Mouse (Mus musculus): ENCODE data around the gene Cdc42bpa. TPM values are rescaled to one million over a fixed set of nuclear protein-coding genes. Genes with fewer than 3 reads are reported as not detected.

The Cdc42bpa gene
- polyA plus RNA-seq, 1 experiment from 2014 or later = 3.3 TPM

- 85% methylated on average over 2 of the region's 2 CpGs for WGBS (ENCODE audit: missing documents)
- no peaks in the 10 kb centered on the region for H3K79me2 ChIP-seq (ENCODE audit: inconsistent target)
- H3K36me3 ChIP-seq (ENCODE audit: inconsistent target) = no peaks in the 10 kb centered on the region
- no peak overlapping the region for H3K4me3 ChIP-seq (ENCODE audit: inconsistent target)
- no peak overlapping the region for H3K27ac ChIP-seq
These were observed 13.7 kb upstream of the Cdc42bpa start for GRCm38 (mm10) chr1:179946616-179947015.

DNA sequence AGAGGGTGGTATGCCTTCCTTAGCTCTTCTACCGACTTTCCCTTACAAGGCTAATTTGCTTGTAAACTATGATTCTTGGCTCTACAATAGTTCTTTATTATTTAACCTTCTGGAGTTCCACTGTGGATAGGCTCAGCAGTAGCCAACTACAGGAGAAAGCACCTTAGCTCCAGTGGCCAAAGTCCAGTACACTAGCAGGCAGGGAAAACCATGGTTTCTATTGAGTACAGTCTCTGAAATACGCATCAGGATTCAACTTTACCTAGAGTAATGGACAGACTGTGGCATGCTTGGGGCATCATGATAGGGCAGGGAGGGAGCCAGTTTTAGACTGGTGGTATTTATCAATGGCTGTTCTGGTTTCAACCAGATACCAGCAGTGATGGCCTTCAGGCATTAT is 12.6 kb upstream of the Cdc42bpa start:
- H3K79me2 ChIP-seq (ENCODE audit: inconsistent target) = no peaks in the 10 kb centered on the region
- no peaks in the 10 kb centered on the region for H3K36me3 ChIP-seq (ENCODE audit: inconsistent target)
- no peak overlapping the region for H3K27ac ChIP-seq
- WGBS (ENCODE audit: missing documents) = 85% methylated on average over 2 of the region's 2 CpGs
- H3K4me3 ChIP-seq (ENCODE audit: inconsistent target) = no peak overlapping the region

DNA sequence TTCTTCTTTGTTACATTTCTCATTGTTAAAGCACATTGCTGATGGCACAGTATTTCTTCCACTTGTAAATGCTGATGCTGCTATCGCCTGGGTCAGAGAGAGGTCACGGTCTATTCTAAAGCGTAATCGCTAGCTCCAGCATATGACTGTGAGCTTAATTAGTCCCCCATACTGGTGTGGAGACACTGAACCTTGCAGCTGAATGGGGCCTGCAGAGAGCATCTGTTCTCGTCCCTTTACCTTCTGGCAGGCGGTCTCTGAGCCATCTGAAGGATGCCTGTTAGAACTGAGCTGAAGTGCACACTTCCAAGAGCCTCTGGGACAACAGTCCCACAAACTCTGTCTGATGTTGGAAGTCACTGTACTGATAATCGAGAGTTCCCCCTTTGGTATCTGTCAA is 8.7 kb upstream of the Cdc42bpa start:
- H3K79me2 ChIP-seq (ENCODE audit: inconsistent target) = no peaks in the 10 kb centered on the region
- no peaks in the 10 kb centered on the region for H3K36me3 ChIP-seq (ENCODE audit: inconsistent target)
- H3K27ac ChIP-seq = no peak overlapping the region
- 82% methylated on average over 7 of the region's 7 CpGs for WGBS (ENCODE audit: missing documents)
- no peak overlapping the region for H3K4me3 ChIP-seq (ENCODE audit: inconsistent target)

- H3K79me2 ChIP-seq (ENCODE audit: inconsistent target) = no peaks in the 10 kb centered on the region
- no peak overlapping the region for H3K4me3 ChIP-seq (ENCODE audit: inconsistent target)
- no peaks in the 10 kb centered on the region for H3K36me3 ChIP-seq (ENCODE audit: inconsistent target)
- 89% methylated on average over 3 of the region's 3 CpGs for whole genome bisulfite sequencing (ENCODE audit: missing documents)
- no peak overlapping the region for H3K27ac ChIP-seq
These were observed 7.0 kb upstream of the Cdc42bpa start for GRCm38 (mm10) chr1:179953251-179953650.

- H3K36me3 ChIP-seq (ENCODE audit: inconsistent target) = no peaks in the 10 kb centered on the region
- H3K79me2 ChIP-seq (ENCODE audit: inconsistent target) = no peaks in the 10 kb centered on the region
- 91% methylated on average over 3 of the region's 3 CpGs for WGBS (ENCODE audit: missing documents)
These were observed 2.8 kb upstream of the Cdc42bpa start for GRCm38 (mm10) chr1:179957431-179957830.

GRCm38 (mm10) chr1:179958871-179959720 is 1.2 kb upstream of the Cdc42bpa start:
- WGBS (ENCODE audit: missing documents) = 9% methylated on average over 41 of the region's 41 CpGs
- Histone ChIP-seq H3K36me3 (ENCODE audit: inconsistent target) (no peaks in the 10 kb centered on the region), H3K27ac (no peak overlapping the region), H3K4me3 (ENCODE audit: inconsistent target) (no peak overlapping the region), H3K79me2 (ENCODE audit: inconsistent target) (no peaks in the 10 kb centered on the region)

More at GRCm38 (mm10) chr1:179957431-179957830, 2.8 kb upstream of the Cdc42bpa start:
- Histone ChIP-seq H3K4me3 (ENCODE audit: inconsistent target) (no peak overlapping the region), H3K27ac (no peak overlapping the region)

DNA sequence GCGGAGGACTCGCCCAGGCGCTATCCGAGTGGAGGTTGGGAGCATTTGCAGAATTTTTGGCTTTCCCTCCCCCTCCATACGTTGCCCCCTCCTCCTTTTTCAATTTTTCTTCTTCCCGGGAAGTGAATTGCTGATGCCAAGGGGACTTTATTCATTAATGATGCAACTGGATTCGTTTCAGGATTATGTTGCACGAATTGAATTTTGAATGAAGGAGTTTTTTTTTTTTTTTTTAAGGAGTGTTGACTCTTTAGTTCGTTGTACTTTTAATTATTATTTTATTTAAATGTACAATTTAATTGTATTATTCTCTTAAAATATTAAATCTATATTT is 238 bp downstream of the Cdc42bpa start:
- Histone ChIP-seq H3K27ac (no peak overlapping the region), H3K36me3 (ENCODE audit: inconsistent target) (no peaks in the 10 kb centered on the region), H3K4me3 (ENCODE audit: inconsistent target) (peak overlapping the region; percentile 40), H3K79me2 (ENCODE audit: inconsistent target) (no peaks in the 10 kb centered on the region)
- 3% methylated on average over 9 of the region's 9 CpGs for WGBS (ENCODE audit: missing documents)

GRCm38 (mm10) chr1:179960882-179961698 is 818 bp downstream of the Cdc42bpa start:
- H3K27ac ChIP-seq = no peak overlapping the region
- H3K36me3 ChIP-seq (ENCODE audit: inconsistent target) = no peaks in the 10 kb centered on the region
- no peaks in the 10 kb centered on the region for H3K79me2 ChIP-seq (ENCODE audit: inconsistent target)
- WGBS (ENCODE audit: missing documents) = 8% methylated on average over 15 of the region's 16 CpGs
- peak overlapping the region; percentile 40 for H3K4me3 ChIP-seq (ENCODE audit: inconsistent target)

DNA sequence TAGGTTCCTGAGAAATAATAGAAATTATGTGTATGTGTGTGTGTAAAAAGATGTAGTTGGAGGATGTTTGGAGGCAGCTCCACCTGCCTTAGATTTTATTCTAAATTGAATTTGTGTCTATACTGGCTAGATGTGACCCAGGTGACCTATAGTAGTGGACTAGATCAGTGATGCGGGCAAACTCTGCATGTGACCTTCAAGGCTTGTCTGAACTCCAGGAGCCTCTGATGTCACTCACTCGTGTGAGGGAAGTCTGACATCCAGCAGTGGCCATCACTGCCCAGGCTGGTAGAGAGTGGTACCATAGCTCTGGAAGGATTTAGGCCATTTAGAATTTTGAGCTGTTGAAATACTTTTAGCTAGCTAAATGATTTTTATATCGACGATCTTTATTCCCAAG is 1.5 kb downstream of the Cdc42bpa start:
- WGBS (ENCODE audit: missing documents) = 64% methylated on average over 4 of the region's 4 CpGs
- H3K36me3 ChIP-seq (ENCODE audit: inconsistent target) = no peaks in the 10 kb centered on the region
- H3K4me3 ChIP-seq (ENCODE audit: inconsistent target) = no peak overlapping the region
- H3K79me2 ChIP-seq (ENCODE audit: inconsistent target) = no peaks in the 10 kb centered on the region
- H3K27ac ChIP-seq = no peak overlapping the region

DNA sequence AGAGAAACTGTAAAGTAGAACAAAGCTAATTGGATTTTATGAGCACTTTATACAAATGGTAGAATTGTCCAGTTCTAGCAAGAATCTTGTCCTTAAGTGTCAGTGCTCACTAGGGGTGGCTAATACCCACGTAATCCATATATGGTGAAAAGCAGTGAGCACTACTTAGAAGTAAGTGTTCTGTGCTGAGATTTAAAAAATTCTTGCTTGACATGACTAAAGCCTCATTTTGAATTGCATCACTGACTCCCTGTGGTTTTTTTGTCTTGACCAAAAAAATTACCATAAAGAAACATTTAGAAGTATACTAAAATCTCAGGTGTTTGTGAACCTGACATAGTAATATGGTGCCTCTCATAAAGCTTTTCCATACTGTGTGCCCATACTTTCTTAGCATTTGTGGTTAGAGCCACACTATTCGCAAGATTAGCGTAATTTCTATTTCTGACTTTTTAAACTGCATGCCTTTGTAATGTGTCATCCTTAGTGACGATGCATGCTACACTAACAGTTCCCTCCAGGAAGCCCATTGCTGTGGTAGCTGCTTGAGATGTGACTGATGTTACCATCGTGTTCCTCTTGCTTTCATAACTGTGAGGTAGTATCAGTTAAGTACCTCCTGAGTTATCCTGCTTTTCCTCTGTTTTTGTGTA is 9.6 kb downstream of the Cdc42bpa start:
- Histone ChIP-seq H3K36me3 (ENCODE audit: inconsistent target) (no peaks in the 10 kb centered on the region), H3K27ac (no peak overlapping the region), H3K79me2 (ENCODE audit: inconsistent target) (no peaks in the 10 kb centered on the region), H3K4me3 (ENCODE audit: inconsistent target) (no peak overlapping the region)
- 68% methylated on average over 5 of the region's 5 CpGs for WGBS (ENCODE audit: missing documents)

DNA sequence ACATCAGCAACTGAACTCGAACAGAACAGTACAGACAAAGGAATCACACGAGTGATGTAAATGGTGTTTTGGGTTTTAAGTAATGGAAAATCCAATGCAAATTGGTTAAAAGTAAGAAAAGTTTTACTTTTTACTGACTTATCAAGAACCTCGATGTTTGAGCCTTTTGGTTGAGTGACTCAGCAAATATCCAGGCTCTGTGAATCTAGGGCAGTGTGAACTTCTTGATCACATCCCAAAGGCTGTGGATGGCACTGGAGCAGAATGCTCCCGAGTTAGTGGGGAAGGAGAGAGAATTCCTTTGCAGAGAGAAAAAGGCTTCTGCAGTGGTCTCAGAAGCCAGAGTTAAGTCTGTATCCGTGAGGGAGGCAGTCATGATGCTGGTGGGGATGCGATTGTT is 14.7 kb downstream of the Cdc42bpa start:
- no peak overlapping the region for H3K4me3 ChIP-seq (ENCODE audit: inconsistent target)
- WGBS (ENCODE audit: missing documents) = 80% methylated on average over 6 of the region's 6 CpGs
- no peaks in the 10 kb centered on the region for H3K36me3 ChIP-seq (ENCODE audit: inconsistent target)
- no peaks in the 10 kb centered on the region for H3K79me2 ChIP-seq (ENCODE audit: inconsistent target)
- H3K27ac ChIP-seq = no peak overlapping the region

- 58% methylated on average over 5 of the region's 5 CpGs for WGBS (ENCODE audit: missing documents)
- no peaks in the 10 kb centered on the region for H3K36me3 ChIP-seq (ENCODE audit: inconsistent target)
- H3K27ac ChIP-seq = no peak overlapping the region
- H3K79me2 ChIP-seq (ENCODE audit: inconsistent target) = no peaks in the 10 kb centered on the region
- no peak overlapping the region for H3K4me3 ChIP-seq (ENCODE audit: inconsistent target)
These were observed 15.5 kb downstream of the Cdc42bpa start for GRCm38 (mm10) chr1:179975645-179976275.

DNA sequence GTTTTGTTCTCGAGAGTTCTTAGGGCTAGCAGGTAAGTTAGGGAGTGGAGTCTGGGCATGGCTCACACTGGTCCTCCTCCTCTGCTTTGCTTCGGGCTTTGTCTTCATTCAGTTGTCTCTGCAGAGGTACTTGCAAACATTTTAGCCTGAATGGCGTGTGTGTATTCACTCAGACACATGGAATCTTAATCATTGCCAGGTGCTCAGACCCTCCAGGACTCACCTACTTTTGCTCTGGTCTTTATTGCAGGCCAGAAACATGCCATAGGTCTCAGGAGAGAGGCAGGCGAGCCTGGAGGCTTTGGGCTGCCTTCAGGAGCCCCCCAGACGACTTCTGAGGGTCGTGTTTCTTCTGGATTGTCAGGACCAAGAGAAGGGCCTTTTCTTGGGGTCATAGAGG is 17.2 kb downstream of the Cdc42bpa start:
- H3K4me3 ChIP-seq (ENCODE audit: inconsistent target) = no peak overlapping the region
- H3K36me3 ChIP-seq (ENCODE audit: inconsistent target) = no peaks in the 10 kb centered on the region
- no peak overlapping the region for H3K27ac ChIP-seq
- WGBS (ENCODE audit: missing documents) = 92% methylated on average over 6 of the region's 6 CpGs
- H3K79me2 ChIP-seq (ENCODE audit: inconsistent target) = no peaks in the 10 kb centered on the region

DNA sequence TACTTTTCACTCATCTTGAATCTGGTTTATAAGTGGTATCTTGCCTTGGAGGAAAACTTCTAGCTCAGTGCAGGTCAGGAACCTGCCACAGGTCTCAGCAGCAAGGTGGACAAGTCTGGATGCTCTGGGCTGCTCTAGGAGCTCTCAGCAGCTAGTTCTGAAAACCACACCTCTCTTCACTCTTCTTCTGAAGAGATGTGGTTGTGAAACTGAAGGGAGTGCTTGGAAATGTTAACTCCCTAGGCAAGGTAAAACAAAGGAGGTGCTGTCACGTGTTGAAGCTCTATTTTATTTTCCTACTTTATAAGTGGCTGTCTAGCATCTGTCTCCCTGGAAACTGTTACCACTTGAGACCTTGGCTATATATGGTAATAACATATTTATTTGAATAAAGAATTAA is 18.5 kb downstream of the Cdc42bpa start:
- Histone ChIP-seq H3K27ac (no peak overlapping the region), H3K79me2 (ENCODE audit: inconsistent target) (no peaks in the 10 kb centered on the region), H3K36me3 (ENCODE audit: inconsistent target) (no peaks in the 10 kb centered on the region), H3K4me3 (ENCODE audit: inconsistent target) (no peak overlapping the region)
- 67% methylated on average over 1 of the region's 1 CpGs for WGBS (ENCODE audit: missing documents)

Data from macrophage (primary cell).